Mouse (Mus musculus): ENCODE data around the gene Slc22a28.
"Not testable (repeated sequence)": the region's sequence is repeated elsewhere in the genome, so short reads cannot be mapped to it uniquely, and the experiment has no call there.

GRCm38 (mm10) chr19:8142716-8143115 lies 10.9 kb upstream of the Slc22a28 start:
- TF ChIP-seq CTCF (IDR thresholded peaks at IDR 0.05; ENCODE audit: borderline replicate concordance, insufficient read depth, low read length); POLR2A (IDR thresholded peaks at IDR 0.05; ENCODE audit: low read depth, low read length): not testable (repeated sequence)

Measured in embryonic fibroblast, embryonic 13.5 days (primary cell).